Mouse (Mus musculus) embryonic facial prominence, embryonic 12.5 days (tissue): ENCODE measurements around the gene Hand1. TPM values are rescaled to one million over a fixed set of nuclear protein-coding genes. Genes with fewer than 3 reads are reported as not detected.
A peak's percentile ranks its signal among the peaks of the same experiment; 100 is the strongest.

Experiments
- ATAC-seq: fragments of 200-750 bp; cut with Nextera tagmentation; 2 replicates; pipeline ENCODE4 v1.8.0; 2017; ENCODE audit not compliant: insufficient number of reproducible peaks, insufficient read depth, low FRiP score, low TSS enrichment
- H3K27ac ChIP-seq: fragments of 300-500 bp; sonication (generic); 2 replicates; pipeline ENCODE4 v1.5.1; 2016; ENCODE audit warnings: mild to moderate bottlenecking
- H3K27me3 ChIP-seq: fragments of 300-500 bp; sonication (generic); 2 replicates; pipeline ENCODE4 v1.6.1; 2016; ENCODE audit warnings: mild to moderate bottlenecking, moderate library complexity
- H3K36me3 ChIP-seq: fragments of 300-500 bp; sonication (generic); 2 replicates; pipeline ENCODE4 v1.6.1; 2016; ENCODE audit warnings: mild to moderate bottlenecking
- H3K4me1 ChIP-seq: fragments of 300-500 bp; sonication (generic); 2 replicates; pipeline ENCODE4 v1.6.1; 2016
- H3K4me2 ChIP-seq: fragments of 300-500 bp; sonication (generic); replicated peaks from 2 replicates; pipeline ENCODE4 v1.6.1; 2016; ENCODE audit warnings: mild to moderate bottlenecking, moderate library complexity
- H3K4me3 ChIP-seq: fragments of 300-500 bp; sonication (generic); 2 replicates; pipeline ENCODE4 v1.5.1; 2016; ENCODE audit warnings: mild to moderate bottlenecking
- H3K9ac ChIP-seq: fragments of 300-500 bp; sonication (generic); 2 replicates; pipeline ENCODE4 v1.6.1; 2016; ENCODE audit warnings: mild to moderate bottlenecking, moderate library complexity
- H3K9me3 ChIP-seq: fragments of 300-500 bp; sonication (generic); 2 replicates; pipeline ENCODE4 v1.6.1; 2016; ENCODE audit warnings: mild to moderate bottlenecking, moderate library complexity
- WGBS: fragments of 180-500 bp; shearing (Covaris S2); methylation state at CpG from one replicate; pipeline ENCODE4 v1.1.7; 2016; 5-methylcytosine and 5-hydroxymethylcytosine counted together
- polyA plus RNA-seq: library from polyadenylated mRNA; unstranded; fragments of >200 nt; fragmentation: Nextera tagmentation; extraction: Ambion mirVana; gene quantifications from 2 replicates; pipeline ENCODE4 v1.2.1, GENCODE M21; 2016

Hand1 gene
- polyA plus RNA-seq, 1 experiment from 2014 or later = 5.4 TPM

DNA sequence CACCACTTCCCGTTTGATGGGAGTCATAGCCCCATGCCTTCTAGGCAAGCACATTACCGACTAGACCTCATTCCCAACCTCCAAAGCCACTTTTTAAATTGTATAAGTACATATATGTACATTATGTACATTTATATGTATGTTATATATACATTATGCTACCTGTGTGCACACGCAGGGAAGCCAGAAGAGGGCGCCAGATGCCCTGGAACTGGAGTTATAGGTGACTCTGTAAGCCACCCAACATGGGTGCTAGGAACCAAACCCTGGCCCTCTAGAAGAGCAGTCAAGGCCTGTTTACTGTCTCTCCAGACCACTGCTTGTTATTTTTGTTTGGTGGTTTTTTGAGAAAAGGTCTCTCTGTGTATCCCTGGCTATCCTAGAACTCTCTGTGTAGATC is 14.4 kb downstream of the Hand1 start:
- Histone ChIP-seq H3K36me3 (0 out of 2 replicates have a peak, but pooled peaks cover 3% of the 10 kb centered on the region), H3K27ac (no peak overlapping the region), H3K9me3 (no peaks in the 10 kb centered on the region), H3K9ac (no peak overlapping the region), H3K4me1 (no peaks in the 10 kb centered on the region), H3K4me2 (no peak overlapping the region), H3K27me3 (no peaks in the 10 kb centered on the region), H3K4me3 (no peak overlapping the region)
- no peak for ATAC-seq
- WGBS = 80% methylated on average over 4 of the region's 4 CpGs

DNA sequence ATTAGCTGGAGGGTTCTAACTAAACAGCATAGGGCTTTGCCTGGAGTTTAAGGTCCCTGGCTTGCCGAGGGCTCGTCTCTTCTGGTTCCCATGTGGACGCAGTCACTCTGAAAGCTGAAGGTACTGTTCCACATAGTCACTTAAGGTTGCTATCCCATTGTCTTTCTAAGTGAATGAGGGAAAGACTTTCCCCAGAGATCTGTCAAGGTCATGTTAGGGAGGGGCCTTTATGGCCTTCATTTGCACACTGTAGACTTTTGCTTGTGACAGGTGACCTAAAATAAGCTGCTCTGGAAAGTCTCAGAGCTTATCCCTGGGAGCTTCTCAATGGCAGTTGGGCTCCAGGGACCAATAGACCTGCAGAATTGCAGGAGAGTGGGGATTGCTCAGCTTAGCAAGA is 19.0 kb downstream of the Hand1 start:
- Histone ChIP-seq H3K4me3 (no peak overlapping the region), H3K9ac (no peak overlapping the region), H3K4me2 (no peak overlapping the region), H3K9me3 (no peaks in the 10 kb centered on the region), H3K36me3 (peaks cover 36% of the 10 kb centered on the region), H3K4me1 (no peaks in the 10 kb centered on the region), H3K27me3 (no peaks in the 10 kb centered on the region), H3K27ac (no peak overlapping the region)
- no peak for ATAC-seq
- 88% methylated on average over 3 of the region's 3 CpGs for WGBS

DNA sequence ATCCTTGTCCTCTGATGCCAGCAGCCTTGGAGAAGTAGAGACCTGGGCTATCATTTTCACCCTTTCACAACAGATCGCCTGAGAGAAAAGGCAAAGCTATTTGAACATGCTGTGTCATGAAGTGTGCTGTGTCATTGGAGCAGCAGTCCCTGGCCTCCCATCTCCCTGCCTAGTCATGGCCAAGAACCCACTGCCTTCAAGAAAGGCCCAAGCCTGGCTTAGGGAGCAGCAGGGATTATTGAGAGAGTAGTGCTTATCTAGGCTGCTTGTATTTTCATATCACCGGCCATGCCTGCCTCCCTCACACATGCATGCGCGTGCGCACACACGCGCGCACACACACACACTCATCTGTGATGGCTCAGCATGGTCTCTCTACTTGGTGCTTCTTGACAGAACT is 20.4 kb downstream of the Hand1 start:
- Histone ChIP-seq H3K9ac (no peak overlapping the region), H3K9me3 (no peaks in the 10 kb centered on the region), H3K4me3 (no peak overlapping the region), H3K4me2 (no peak overlapping the region), H3K4me1 (no peaks in the 10 kb centered on the region), H3K27me3 (no peaks in the 10 kb centered on the region), H3K36me3 (peaks cover 46% of the 10 kb centered on the region), H3K27ac (no peak overlapping the region)
- ATAC-seq = no peak
- 90% methylated on average over 8 of the region's 8 CpGs for WGBS

- Histone ChIP-seq H3K27me3 (no peaks in the 10 kb centered on the region), H3K4me3 (no peak overlapping the region), H3K27ac (no peak overlapping the region), H3K36me3 (peaks cover 51% of the 10 kb centered on the region), H3K9me3 (no peaks in the 10 kb centered on the region), H3K9ac (no peak overlapping the region), H3K4me2 (no peak overlapping the region), H3K4me1 (no peaks in the 10 kb centered on the region)
- WGBS = 76% methylated on average over 7 of the region's 7 CpGs
- no peak for ATAC-seq
Measured at GRCm38 (mm10) chr11:57811006-57811405, 21.6 kb downstream of the Hand1 start.

GRCm38 (mm10) chr11:57809732-57810098 is 22.9 kb downstream of the Hand1 start:
- 95% methylated on average over 8 of the region's 8 CpGs for WGBS
- ATAC-seq = no peak
- Histone ChIP-seq H3K9me3 (no peaks in the 10 kb centered on the region), H3K27me3 (no peaks in the 10 kb centered on the region), H3K4me3 (no peak overlapping the region), H3K9ac (no peak overlapping the region), H3K36me3 (peaks cover 50% of the 10 kb centered on the region), H3K4me1 (0 out of 2 replicates have a peak, but pooled peaks cover 4% of the 10 kb centered on the region), H3K27ac (no peak overlapping the region), H3K4me2 (no peak overlapping the region)

DNA sequence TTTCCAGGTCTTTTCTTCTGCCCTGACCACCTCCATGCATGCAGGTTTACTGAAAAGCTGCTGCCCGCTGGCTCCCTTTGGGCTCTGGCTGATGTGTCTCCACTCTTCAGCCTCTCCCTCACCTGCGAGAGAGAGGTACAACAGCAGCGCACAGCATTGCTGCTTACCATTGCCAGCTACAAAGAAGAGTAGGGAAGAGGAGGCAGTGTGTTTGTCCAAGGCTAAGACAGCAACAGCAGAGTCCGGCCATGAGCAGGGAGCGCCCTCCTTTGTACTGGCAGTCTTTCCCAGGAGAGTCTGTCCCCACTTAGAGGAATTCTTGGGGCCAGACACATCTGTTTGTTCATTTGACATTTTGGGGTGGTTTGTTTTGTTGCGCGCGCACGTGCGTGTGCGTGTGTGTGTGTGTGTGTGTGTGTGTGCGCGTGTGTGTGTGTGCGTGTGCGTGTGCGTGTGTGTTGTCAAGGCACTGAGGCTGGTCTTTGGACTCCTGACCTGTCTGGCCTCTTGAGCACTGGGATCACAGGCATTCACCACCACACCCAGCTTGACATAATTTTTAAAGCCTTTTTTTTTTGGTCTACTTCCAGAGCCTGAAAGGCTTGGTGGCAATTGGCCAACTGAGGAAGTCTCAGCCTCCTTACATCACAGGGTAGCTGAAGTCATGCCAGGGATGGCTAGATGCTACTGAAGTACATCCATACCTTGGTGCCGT is 23.4 kb downstream of the Hand1 start:
- Histone ChIP-seq H3K36me3 (peaks cover 50% of the 10 kb centered on the region), H3K9ac (no peak overlapping the region), H3K4me1 (0 out of 2 replicates have a peak, but pooled peaks cover 4% of the 10 kb centered on the region), H3K27ac (no peak overlapping the region), H3K4me3 (no peak overlapping the region), H3K27me3 (no peaks in the 10 kb centered on the region), H3K4me2 (no peak overlapping the region), H3K9me3 (no peaks in the 10 kb centered on the region)
- WGBS = 95% methylated on average over 17 of the region's 17 CpGs
- ATAC-seq = no peak

- no peak for ATAC-seq
Measured at GRCm38 (mm10) chr11:57805047-57805446, 27.6 kb downstream of the Hand1 start.

DNA sequence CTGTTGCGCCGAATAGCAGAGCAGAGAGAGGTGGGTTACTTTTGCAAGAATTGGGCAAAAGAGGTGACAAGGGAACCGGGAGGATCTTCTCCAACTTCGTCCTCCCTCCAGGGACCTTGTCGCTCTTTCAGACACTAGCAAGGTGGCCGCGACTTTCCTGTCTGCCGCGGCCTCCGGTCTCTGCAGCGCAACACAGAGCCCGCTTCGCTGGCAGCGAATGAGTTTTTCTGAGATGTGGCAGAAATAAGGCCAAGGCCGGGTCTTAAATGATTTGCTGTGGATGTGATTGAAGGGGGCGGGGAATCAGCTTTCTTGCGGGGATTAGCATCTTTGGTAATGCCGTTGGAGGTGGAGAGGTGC is 30.1 kb downstream of the Hand1 start:
- no peak overlapping the region for H3K27ac ChIP-seq
- peak overlapping the region; percentile 85 for H3K4me3 ChIP-seq
- H3K9me3 ChIP-seq = no peaks in the 10 kb centered on the region
- H3K9ac ChIP-seq = peak overlapping the region; percentile 90
- 2% methylated on average over 18 of the region's 18 CpGs for WGBS
- peak overlapping the region; percentile 93 for H3K4me2 ChIP-seq
- H3K27me3 ChIP-seq = no peaks in the 10 kb centered on the region
- H3K36me3 ChIP-seq = peaks cover 9% of the 10 kb centered on the region; the same call in 1 of the 2 replicates
- no peak for ATAC-seq
- H3K4me1 ChIP-seq = peaks cover 28% of the 10 kb centered on the region

More at GRCm38 (mm10) chr11:57805047-57805446, 27.6 kb downstream of the Hand1 start:
- Histone ChIP-seq H3K27ac (no peak overlapping the region), H3K9ac (no peak overlapping the region), H3K4me3 (no peak overlapping the region), H3K36me3 (peaks cover 30% of the 10 kb centered on the region), H3K4me2 (no peak overlapping the region), H3K27me3 (no peaks in the 10 kb centered on the region), H3K9me3 (no peaks in the 10 kb centered on the region), H3K4me1 (peaks cover 26% of the 10 kb centered on the region)
- 78% methylated on average over 3 of the region's 3 CpGs for WGBS

- Histone ChIP-seq H3K27me3 (no peaks in the 10 kb centered on the region), H3K9ac (peak overlapping the region; percentile 90), H3K4me2 (peak overlapping the region; percentile 93), H3K4me3 (peak overlapping the region; percentile 85), H3K27ac (peak overlapping the region; percentile 69), H3K9me3 (no peaks in the 10 kb centered on the region), H3K4me1 (peaks cover 28% of the 10 kb centered on the region), H3K36me3 (0 out of 2 replicates have a peak, but pooled peaks cover 7% of the 10 kb centered on the region)
- peak; percentile 59 for ATAC-seq
- WGBS = under 1% methylated on average over 84 of the region's 85 CpGs
Measured at GRCm38 (mm10) chr11:57801766-57802510, 30.7 kb downstream of the Hand1 start.

- peak within 1 kb of the TSS; percentile 85 for H3K4me3 ChIP-seq
- under 1% methylated on average over 66 of the region's 66 CpGs for WGBS
- H3K27me3 ChIP-seq = no peaks in the 10 kb centered on the region
- peaks cover 28% of the 10 kb centered on the region for H3K4me1 ChIP-seq
- peak within 1 kb of the TSS; percentile 90 for H3K9ac ChIP-seq
- 0 out of 2 replicates have a peak, but pooled peaks cover 3% of the 10 kb centered on the region for H3K36me3 ChIP-seq
- no peaks in the 10 kb centered on the region for H3K9me3 ChIP-seq
- H3K4me2 ChIP-seq = peak within 1 kb of the TSS; percentile 93
- peak within 1 kb of the TSS; percentile 82 for H3K27ac ChIP-seq
- peak; percentile 95 for ATAC-seq
Measured at GRCm38 (mm10) chr11:57800971-57801765, 31.4 kb downstream of the Hand1 start, which contains the start of gene Sap30l. Gene Sap30l, plus strand, starts transcription at chr11:57801637.

GRCm38 (mm10) chr11:57800266-57800951 is 32.2 kb downstream of the Hand1 start:
- peaks cover 27% of the 10 kb centered on the region for H3K4me1 ChIP-seq
- peak overlapping the region; percentile 85 for H3K4me3 ChIP-seq
- no peaks in the 10 kb centered on the region for H3K36me3 ChIP-seq
- peak overlapping the region; percentile 69 for H3K9ac ChIP-seq
- WGBS = 14% methylated on average over 22 of the region's 22 CpGs
- H3K4me2 ChIP-seq = peak overlapping the region; percentile 90
- H3K9me3 ChIP-seq = no peaks in the 10 kb centered on the region
- ATAC-seq = no peak
- no peaks in the 10 kb centered on the region for H3K27me3 ChIP-seq
- 0 out of 2 replicates have a peak overlapping the region, but pooled peaks have one; percentile 82 for H3K27ac ChIP-seq
